ENCODE assay signal across 10 mouse cellular contexts in the genomic region with DNA sequence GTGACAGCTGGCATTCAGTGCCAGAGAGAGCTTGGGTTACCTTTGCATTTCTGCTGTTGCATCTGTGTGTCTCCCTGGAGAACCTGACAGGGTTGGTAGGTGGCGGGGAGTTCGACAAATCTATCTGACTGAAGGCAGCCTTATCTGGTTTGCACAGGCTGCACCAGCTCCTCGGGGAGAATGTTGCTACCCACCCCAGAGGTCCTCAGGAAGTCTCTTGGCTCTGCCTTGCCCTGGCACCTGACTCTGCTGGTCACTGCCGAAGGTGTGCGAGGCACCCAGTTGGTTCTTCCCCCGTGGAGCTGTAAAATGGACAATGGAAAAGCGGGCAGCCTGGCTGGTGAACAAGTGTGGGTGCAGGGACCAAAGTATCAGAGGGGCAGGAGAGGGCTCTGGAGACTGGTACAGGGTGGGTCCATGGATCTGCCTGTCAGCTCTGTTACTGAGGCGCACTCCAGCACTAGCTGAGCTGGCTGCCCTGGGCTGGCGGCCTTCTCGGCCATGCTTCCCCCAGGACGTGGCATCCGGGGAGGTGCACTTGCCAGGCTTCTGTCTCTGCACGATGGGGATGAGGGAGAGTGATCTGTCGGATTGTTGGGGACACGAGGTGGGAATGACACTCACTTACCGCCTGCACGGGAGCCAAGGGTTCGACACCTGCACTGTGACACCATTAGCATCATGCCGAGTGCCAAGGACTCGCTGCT. TPM values are rescaled to one million over a fixed set of nuclear protein-coding genes. Genes with fewer than 3 reads are reported as not detected.
DNase-seq lines count a peak whose midpoint lies in the region; ATAC-seq and TF ChIP-seq lines count a peak whose summit lies in the region.
"Had no signal": no experiment of that assay in that cellular context is flagged by ENCODE, and none has a peak within 500 bp of the region (broad histone marks: within the 10 kb centered on the region; RNA-seq: fewer than 3 reads in every experiment).

No protein-coding gene starts in this region.

- peaks cover 63% of the 10 kb centered on the region for H3K4me1 ChIP-seq in kidney, embryonic 16.5 days (ENCODE audit: insufficient read depth, low read length)
- H3K4me1 ChIP-seq in kidney, adult 2 months (ENCODE audit: control insufficient read depth, insufficient read depth, low read length), result peaks cover 3% of the 10 kb centered on the region; the same call in 1 of the 2 replicates
- peaks cover 80% of the 10 kb centered on the region for H3K4me1 ChIP-seq in forebrain, embryonic 10.5 days
- peaks cover 41% of the 10 kb centered on the region for H3K4me1 ChIP-seq in liver, embryonic 12.5 days
- H3K4me1 ChIP-seq in neural tube, embryonic 14.5 days (ENCODE audit: control insufficient read depth, insufficient read depth, low read length), result peaks cover 51% of the 10 kb centered on the region

- H3K9ac ChIP-seq in kidney, embryonic 16.5 days (replicated peaks; ENCODE audit: low read length), result peak overlapping the region; percentile 17; the same call in 1 of the 2 replicates
- H3K9ac ChIP-seq in liver, embryonic 12.5 days, result peak overlapping the region; percentile 49; the same call in 1 of the 2 replicates
- no peak overlapping the region for H3K9ac ChIP-seq in neural tube, embryonic 14.5 days (replicated peaks; ENCODE audit: low read depth, low read length)
- H3K9ac ChIP-seq: lung, embryonic 15.5 days had no signal

- H3K9me3 ChIP-seq in kidney, embryonic 16.5 days (ENCODE audit: low read length), result no peaks in the 10 kb centered on the region
- H3K9me3 ChIP-seq in forebrain, embryonic 10.5 days, result no peaks in the 10 kb centered on the region
- H3K9me3 ChIP-seq in liver, embryonic 12.5 days (replicated peaks), result no peaks in the 10 kb centered on the region
- no peaks in the 10 kb centered on the region for H3K9me3 ChIP-seq in neural tube, embryonic 14.5 days (ENCODE audit: control insufficient read depth, low read length)
- H3K9me3 ChIP-seq: lung, embryonic 15.5 days had no signal

- H3K36me3 ChIP-seq in kidney, embryonic 16.5 days (ENCODE audit: insufficient read depth, low read length), result no peaks in the 10 kb centered on the region
- no peaks in the 10 kb centered on the region for H3K36me3 ChIP-seq in kidney, adult 2 months (ENCODE audit: control insufficient read depth, insufficient read depth, low read length)
- H3K36me3 ChIP-seq in forebrain, embryonic 10.5 days (replicated peaks), result no peaks in the 10 kb centered on the region
- no peaks in the 10 kb centered on the region for H3K36me3 ChIP-seq in liver, embryonic 12.5 days
- no peaks in the 10 kb centered on the region for H3K36me3 ChIP-seq in neural tube, embryonic 14.5 days (ENCODE audit: control insufficient read depth, insufficient read depth, low read length)
- H3K36me3 ChIP-seq: lung, embryonic 15.5 days had no signal

- no peak for TF ChIP-seq CTCF in kidney, adult 2 months (conservative IDR thresholded peaks at IDR 0.05; ENCODE audit: insufficient read depth, insufficient read length, low read depth, low read length)
- TF ChIP-seq CTCF in gastrocnemius, adult 2 months (IDR thresholded peaks at IDR 0.05), result no peak

- no peak overlapping the region for H3K4me3 ChIP-seq in kidney, embryonic 16.5 days (ENCODE audit: low read length)
- H3K4me3 ChIP-seq in kidney, adult 2 months (ENCODE audit: insufficient read depth, low read depth, low read length), result no peak overlapping the region
- peak overlapping the region; percentile 15; the same call in 1 of the 2 replicates for H3K4me3 ChIP-seq in forebrain, embryonic 10.5 days
- 0 out of 2 replicates have a peak overlapping the region, but pooled peaks have one; percentile 14 for H3K4me3 ChIP-seq in liver, embryonic 12.5 days
- no peak overlapping the region for H3K4me3 ChIP-seq in neural tube, embryonic 14.5 days (ENCODE audit: low read depth, low read length)
- no peak overlapping the region for H3K4me3 ChIP-seq in gastrocnemius, adult 2 months
- H3K4me3 ChIP-seq: lung, embryonic 15.5 days had no signal

- DNase-seq in kidney, adult 2 months, result no peak
- DNase-seq in forebrain, embryonic 10.5 days (ENCODE audit: extremely low spot score, low spot score), result no peak
- DNase-seq in testis, postnatal 14 days (ENCODE audit: low spot score), result no peak
- DNase-seq in gastrocnemius, adult 2 months, result no peak
- DNase-seq in T-cell, adult 2 months (ENCODE audit: low spot score), result no peak

- 0 out of 2 replicates have a peak, but pooled peaks cover 10% of the 10 kb centered on the region for H3K27me3 ChIP-seq in kidney, embryonic 16.5 days (ENCODE audit: insufficient read depth, low read length)
- no peaks in the 10 kb centered on the region for H3K27me3 ChIP-seq in kidney, adult 2 months (replicated peaks; ENCODE audit: control insufficient read depth, insufficient read depth, low read length)
- peaks cover 69% of the 10 kb centered on the region for H3K27me3 ChIP-seq in forebrain, embryonic 10.5 days (ENCODE audit: poor library complexity, severe bottlenecking)
- H3K27me3 ChIP-seq in liver, embryonic 12.5 days (replicated peaks), result peaks cover 65% of the 10 kb centered on the region
- H3K27me3 ChIP-seq in neural tube, embryonic 14.5 days (ENCODE audit: control insufficient read depth, insufficient read depth, low read length), result no peaks in the 10 kb centered on the region; the same call in 1 of the 2 replicates

- TF ChIP-seq POLR2A in kidney, adult 2 months (IDR thresholded peaks at IDR 0.05; ENCODE audit: low read depth, low read length), result no peak

- ATAC-seq in kidney, embryonic 16.5 days (ENCODE audit: low FRiP score, low TSS enrichment), result no peak
- ATAC-seq in liver, embryonic 12.5 days, result peak; percentile 84
- ATAC-seq in neural tube, embryonic 14.5 days (ENCODE audit: low read depth), result 0 out of 2 replicates have a peak, but pooled peaks have one; percentile 3

- no peak overlapping the region for H3K27ac ChIP-seq in kidney, embryonic 16.5 days (ENCODE audit: low read length)
- no peak overlapping the region for H3K27ac ChIP-seq in kidney, adult 2 months (ENCODE audit: insufficient read depth, low read depth, low read length)
- peak overlapping the region; percentile 83 for H3K27ac ChIP-seq in forebrain, embryonic 10.5 days
- H3K27ac ChIP-seq in liver, embryonic 12.5 days, result peak overlapping the region; percentile 66
- no peak overlapping the region for H3K27ac ChIP-seq in neural tube, embryonic 14.5 days (ENCODE audit: low read depth, low read length)
- H3K27ac ChIP-seq in gastrocnemius, adult 2 months, result no peak overlapping the region
- H3K27ac ChIP-seq: layer of hippocampus, adult 2 months; lung, embryonic 15.5 days had no signal

- WGBS in kidney, embryonic 16.5 days, result 46% methylated on average over 20 of the region's 20 CpGs
- 62% methylated on average over 20 of the region's 20 CpGs for WGBS in kidney, adult 2 months
- 57% methylated on average over 20 of the region's 20 CpGs for WGBS in forebrain, embryonic 10.5 days
- WGBS in liver, embryonic 12.5 days (ENCODE audit: insufficient replicate concordance), result 21% methylated on average over 20 of the region's 20 CpGs
- WGBS in neural tube, embryonic 14.5 days, result 47% methylated on average over 20 of the region's 20 CpGs

- intact Hi-C loops in gastrocnemius, adult 2 months (cut with DNase I), result loop anchor here (1.0 to 10.0 kb wide), 3 partner anchors 93 to 347 kb away; partner anchors contain the start of gene 2700081O15Rik

- no peak overlapping the region for H3K4me2 ChIP-seq in kidney, embryonic 16.5 days (replicated peaks; ENCODE audit: low read depth, low read length)
- H3K4me2 ChIP-seq in liver, embryonic 12.5 days, result peak overlapping the region; percentile 64
- H3K4me2 ChIP-seq in neural tube, embryonic 14.5 days (ENCODE audit: low read depth, low read length), result no peak overlapping the region

RNA-seq across cellular contexts. Expression of gene Macrod1, which starts 10.9 kb away (rescaled TPM):
- polyA plus RNA-seq in kidney, embryonic 16.5 days (2015; fragmentation: Nextera tagmentation; extraction: Ambion mirVana), result 15.6 and 16.4 TPM in 2 replicates
- 61.7 and 67.2 TPM in 2 replicates for polyA plus RNA-seq in kidney, adult 2 months (2012; rRNA removed)
- polyA plus RNA-seq in forebrain, embryonic 10.5 days (2016; fragmentation: Nextera tagmentation; extraction: Ambion mirVana), result 3.7 and 3.9 TPM in 2 replicates
- polyA plus RNA-seq in liver, embryonic 12.5 days (2016; fragmentation: Nextera tagmentation; extraction: Ambion mirVana), result 6.4 and 7.6 TPM in 2 replicates
- 4.7 and 5.6 TPM in 2 replicates for polyA plus RNA-seq in neural tube, embryonic 14.5 days (2014; fragmentation: Nextera tagmentation; extraction: Ambion mirVana)
- total RNA-seq in gastrocnemius, adult 2 months (2021), result 100 to 1,000 TPM; 261 to 294 TPM

RNA-seq across cellular contexts. Expression of gene Stip1, which starts 27.7 kb away (rescaled TPM):
- polyA plus RNA-seq in kidney, embryonic 16.5 days (2015; fragmentation: Nextera tagmentation; extraction: Ambion mirVana), result 305 and 314 TPM in 2 replicates
- polyA plus RNA-seq in kidney, adult 2 months (2012; rRNA removed), result 40.6 and 51.4 TPM in 2 replicates
- 456 and 486 TPM in 2 replicates for polyA plus RNA-seq in forebrain, embryonic 10.5 days (2016; fragmentation: Nextera tagmentation; extraction: Ambion mirVana)
- polyA plus RNA-seq in liver, embryonic 12.5 days (2016; fragmentation: Nextera tagmentation; extraction: Ambion mirVana), result 218 and 230 TPM in 2 replicates
- polyA plus RNA-seq in neural tube, embryonic 14.5 days (2014; fragmentation: Nextera tagmentation; extraction: Ambion mirVana), result 207 and 215 TPM in 2 replicates
- total RNA-seq in gastrocnemius, adult 2 months (2021), result 100 to 1,000 TPM in 1 of 2 experiments, 10 to 100 TPM in 1; 89.9 to 125 TPM

RNA-seq across cellular contexts. Expression of gene Flrt1, which starts 38.0 kb away (rescaled TPM):
- polyA plus RNA-seq in kidney, embryonic 16.5 days (2015; fragmentation: Nextera tagmentation; extraction: Ambion mirVana), result 5.4 and 6.8 TPM in 2 replicates
- polyA plus RNA-seq in kidney, adult 2 months (2012; rRNA removed), result 23.1 and 25.1 TPM in 2 replicates
- 4.0 and 4.8 TPM in 2 replicates for polyA plus RNA-seq in forebrain, embryonic 10.5 days (2016; fragmentation: Nextera tagmentation; extraction: Ambion mirVana)
- polyA plus RNA-seq in liver, embryonic 12.5 days (2016; fragmentation: Nextera tagmentation; extraction: Ambion mirVana), result 0.23 TPM in 2 replicates
- 11.0 and 13.3 TPM in 2 replicates for polyA plus RNA-seq in neural tube, embryonic 14.5 days (2014; fragmentation: Nextera tagmentation; extraction: Ambion mirVana)
- total RNA-seq in gastrocnemius, adult 2 months (2021), result under 1 TPM; 0.53 to 0.54 TPM

RNA-seq across cellular contexts. Expression of gene Fermt3, which starts 48.2 kb away (rescaled TPM):
- polyA plus RNA-seq in kidney, embryonic 16.5 days (2015; fragmentation: Nextera tagmentation; extraction: Ambion mirVana), result 5.7 and 6.4 TPM in 2 replicates
- 5.2 and 9.2 TPM in 2 replicates for polyA plus RNA-seq in kidney, adult 2 months (2012; rRNA removed)
- polyA plus RNA-seq in forebrain, embryonic 10.5 days (2016; fragmentation: Nextera tagmentation; extraction: Ambion mirVana), result 8.8 TPM in 2 replicates
- polyA plus RNA-seq in liver, embryonic 12.5 days (2016; fragmentation: Nextera tagmentation; extraction: Ambion mirVana), result 135 and 147 TPM in 2 replicates
- polyA plus RNA-seq in neural tube, embryonic 14.5 days (2014; fragmentation: Nextera tagmentation; extraction: Ambion mirVana), result 1.9 and 4.9 TPM in 2 replicates
- under 1 TPM; 0.71 to 0.86 TPM for total RNA-seq in gastrocnemius, adult 2 months (2021)

Comparison
In these comparisons a context has a peak if more than half of its experiments do, and no peak if none do; other contexts are left out.
1. H3K27ac ChIP-seq: peak in forebrain, embryonic 10.5 days (single experiment) and liver, embryonic 12.5 days (single experiment); none in kidney, embryonic 16.5 days (single experiment), kidney, adult 2 months (single experiment), neural tube, embryonic 14.5 days (single experiment) and gastrocnemius, adult 2 months (single experiment).
2. H3K4me3 ChIP-seq: peak in forebrain, embryonic 10.5 days (single experiment) and liver, embryonic 12.5 days (single experiment); none in kidney, embryonic 16.5 days (single experiment), kidney, adult 2 months (single experiment), neural tube, embryonic 14.5 days (single experiment) and gastrocnemius, adult 2 months (single experiment).